Mouse (Mus musculus): ENCODE data around the gene Hs6st3.

The Hs6st3 gene

GRCm38 (mm10) chr14:119137906-119138785, at the start of gene Hs6st3:
Gene Hs6st3 (plus strand): TSS chr14:119138341.
- peak; percentile 3 for DNase-seq (ENCODE audit: low spot score)

GRCm38 (mm10) chr14:119098851-119099569, 39.1 kb upstream of the Hs6st3 start, which contains the start of gene Uggt2:
Gene Uggt2 (minus strand): TSS chr14:119099430.
- DNase-seq (ENCODE audit: low spot score): peak; percentile 75

DNA sequence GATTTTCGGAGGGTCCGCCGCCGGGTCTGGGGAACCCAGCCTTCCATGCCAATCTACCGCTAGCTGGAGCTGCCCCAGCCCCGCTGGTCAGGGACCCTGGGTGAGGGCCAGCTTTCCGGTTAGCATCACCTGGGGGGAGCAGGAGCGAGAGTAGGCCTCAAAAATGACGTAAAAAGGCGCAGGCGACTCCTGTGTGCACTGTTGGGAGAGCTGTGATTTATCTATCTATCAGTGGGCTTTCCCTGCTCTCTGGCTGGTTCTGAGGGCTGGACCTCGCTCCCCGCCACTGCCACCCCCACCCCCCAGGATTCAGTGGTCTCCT, 38.6 kb upstream of the Hs6st3 start:
- DNase-seq (ENCODE audit: low spot score): no peak

GRCm38 (mm10) chr14:119107591-119107990, 30.6 kb upstream of the Hs6st3 start:
- DNase-seq (ENCODE audit: low spot score): no peak

- no peak for DNase-seq (ENCODE audit: low spot score)
Measured at GRCm38 (mm10) chr14:119108776-119109301, 29.3 kb upstream of the Hs6st3 start.

DNA sequence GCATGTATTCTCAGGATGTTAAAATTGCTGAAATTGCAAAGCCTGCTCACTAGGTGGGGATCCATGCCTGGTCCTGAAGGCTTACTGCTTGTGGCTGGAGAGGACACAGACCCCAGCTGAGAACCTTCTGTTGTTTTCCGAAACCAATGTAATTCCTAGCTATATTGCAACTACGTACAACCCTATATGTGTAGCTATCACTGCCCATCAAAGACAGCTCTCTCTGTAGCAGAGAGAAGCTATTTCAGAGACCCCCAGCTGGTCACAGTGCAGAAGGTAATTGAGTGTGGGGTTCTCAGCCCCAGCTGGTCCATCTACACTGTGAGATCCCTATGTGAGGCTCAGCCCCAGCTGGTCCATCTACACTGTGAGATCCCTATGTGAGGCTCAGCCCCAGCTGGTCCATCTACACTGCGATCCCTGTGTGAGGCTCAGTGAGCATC, 28.3 kb upstream of the Hs6st3 start:
- DNase-seq (ENCODE audit: low spot score): no peak

DNA sequence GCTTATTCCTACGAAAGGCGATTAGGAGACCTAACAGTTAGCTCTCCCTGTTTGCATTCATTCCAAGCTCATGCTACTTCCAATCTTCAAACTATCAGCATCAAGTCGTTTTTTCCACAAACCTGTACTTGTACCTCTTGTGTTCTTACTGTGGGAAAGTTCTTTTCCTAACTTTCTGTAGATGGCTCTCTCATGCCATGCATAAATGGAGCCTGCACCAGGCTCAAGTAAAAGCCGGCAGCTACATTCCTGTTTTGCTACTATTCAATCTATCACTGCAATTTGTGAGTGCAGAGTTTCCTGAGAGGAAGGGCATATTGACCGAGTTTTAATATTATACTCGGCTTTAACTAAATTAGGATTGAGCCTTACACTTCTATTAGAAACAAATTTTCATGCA, 25.6 kb upstream of the Hs6st3 start:
- DNase-seq (ENCODE audit: low spot score): no peak

DNA sequence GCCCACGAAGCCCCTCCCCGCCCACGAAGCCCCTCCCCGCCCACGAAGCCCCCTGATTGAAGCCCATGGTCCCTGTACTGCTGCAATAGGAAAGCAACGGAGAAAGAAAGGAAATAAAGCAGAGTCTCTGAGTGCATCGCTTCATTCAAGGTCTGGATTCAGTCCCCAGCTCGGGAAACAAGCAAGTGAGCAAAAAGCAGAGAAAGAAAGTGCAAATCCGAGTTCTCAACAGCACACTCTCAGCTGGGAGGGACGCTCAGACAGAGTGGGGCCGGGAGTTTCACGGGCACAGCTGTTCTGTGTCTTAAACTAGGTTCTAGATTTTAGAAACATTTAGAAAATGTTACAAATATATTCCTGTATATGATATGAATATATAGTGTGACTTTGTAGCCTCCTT, 14.6 kb upstream of the Hs6st3 start:
- DNase-seq (ENCODE audit: low spot score): no peak

DNA sequence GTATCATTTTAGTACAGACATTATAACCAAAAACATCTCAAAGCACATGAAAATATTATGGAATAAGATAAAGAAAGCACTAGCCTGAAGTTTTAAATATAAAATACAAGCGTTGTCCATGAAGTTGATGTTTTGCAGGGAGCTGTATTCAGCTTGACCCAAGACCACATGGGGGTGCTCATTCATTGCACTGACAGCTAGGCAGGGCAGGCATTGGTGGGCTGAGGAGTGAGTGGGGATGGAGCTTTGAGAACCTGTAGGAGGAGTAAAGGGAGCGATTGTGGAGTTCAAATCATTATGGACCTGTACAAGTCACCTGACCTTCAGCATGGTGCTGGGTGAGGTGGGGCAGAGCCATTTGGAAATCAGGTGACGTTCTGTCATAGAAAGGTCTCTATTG, 14.1 kb upstream of the Hs6st3 start:
- DNase-seq (ENCODE audit: low spot score): no peak

DNA sequence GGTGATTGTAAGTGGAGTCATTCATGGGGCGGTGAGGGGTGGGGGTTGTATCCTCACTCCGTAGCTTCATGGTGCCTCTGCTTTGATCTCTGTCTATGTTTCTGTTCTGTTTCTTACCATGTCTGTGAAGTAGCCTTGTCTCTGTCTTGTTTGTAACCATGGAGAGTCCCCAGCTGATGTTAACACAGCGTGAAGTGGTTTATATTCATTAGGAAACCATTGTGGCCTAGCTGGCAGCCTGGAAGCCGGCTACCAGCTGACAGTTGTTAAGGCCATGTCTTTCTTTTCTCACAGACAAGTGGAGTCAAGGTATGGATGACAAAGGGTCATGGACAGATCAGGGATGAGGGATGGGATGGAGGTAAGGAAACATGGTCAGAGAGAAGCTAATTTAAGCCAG, 12.3 kb upstream of the Hs6st3 start:
- DNase-seq (ENCODE audit: low spot score): no peak

GRCm38 (mm10) chr14:119127330-119127729, 10.8 kb upstream of the Hs6st3 start:
- no peak for DNase-seq (ENCODE audit: low spot score)

DNA sequence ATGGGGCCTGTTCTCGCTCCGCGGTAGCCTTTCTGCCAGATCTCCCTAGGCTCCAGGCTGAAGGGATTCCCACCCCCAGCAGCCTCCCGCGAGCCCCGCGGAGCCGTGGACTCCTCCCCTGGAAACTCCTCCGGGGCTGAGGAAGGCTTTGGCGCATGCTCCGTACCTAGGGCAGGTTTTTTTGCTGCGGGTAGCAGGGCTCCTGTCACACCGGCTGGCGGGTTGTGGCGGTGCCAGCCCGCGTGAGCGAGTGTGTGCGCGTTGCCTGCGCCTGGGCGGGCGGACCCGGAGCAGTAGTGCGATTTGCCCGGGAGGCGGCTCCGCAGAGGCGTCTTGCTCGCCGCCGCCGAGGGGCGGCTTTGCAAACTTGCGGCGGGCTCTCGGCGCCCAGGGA, 632 bp upstream of the Hs6st3 start:
- peak; percentile 33 for DNase-seq (ENCODE audit: low spot score)

DNA sequence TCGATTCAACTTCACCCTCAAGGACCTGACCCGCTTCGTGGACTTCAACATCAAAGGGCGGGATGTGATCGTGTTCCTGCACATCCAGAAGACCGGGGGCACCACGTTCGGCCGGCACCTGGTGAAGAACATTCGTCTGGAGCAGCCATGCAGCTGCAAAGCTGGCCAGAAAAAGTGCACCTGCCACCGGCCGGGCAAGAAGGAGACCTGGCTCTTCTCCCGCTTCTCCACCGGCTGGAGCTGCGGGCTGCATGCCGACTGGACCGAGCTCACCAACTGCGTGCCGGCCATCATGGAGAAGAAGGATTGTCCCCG, 602 bp downstream of the Hs6st3 start:
- DNase-seq (ENCODE audit: low spot score): no peak

DNA sequence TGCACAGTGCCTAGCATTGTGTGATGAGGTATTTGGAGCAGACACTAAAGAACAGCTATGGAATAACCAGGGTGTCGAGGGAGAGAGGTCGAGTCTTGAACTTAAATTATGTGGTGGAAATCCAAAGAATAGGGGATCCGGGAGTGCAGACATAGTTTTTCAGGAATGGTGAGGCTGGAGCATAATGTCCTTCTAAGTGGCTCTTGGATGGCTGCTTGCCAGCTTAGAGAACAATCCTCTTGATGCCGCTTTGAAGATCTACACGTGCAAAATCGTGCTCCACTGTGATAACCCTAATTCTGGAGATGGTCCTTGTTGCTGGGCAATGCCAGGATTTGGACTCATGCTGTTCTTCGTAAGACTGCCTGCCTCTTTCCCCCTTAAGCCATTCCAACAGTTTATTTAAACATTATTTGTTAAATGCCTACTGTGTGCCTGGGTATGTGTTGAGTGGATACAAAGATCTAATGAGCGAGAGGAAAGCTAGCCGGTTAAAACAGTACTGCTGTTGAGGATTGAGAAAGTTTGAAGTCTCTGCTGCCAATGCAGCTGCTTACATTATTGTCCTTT, 1.3 kb downstream of the Hs6st3 start:
- no peak for DNase-seq (ENCODE audit: low spot score)

GRCm38 (mm10) chr14:119153088-119153487, 14.9 kb downstream of the Hs6st3 start:
- no peak for DNase-seq (ENCODE audit: low spot score)

DNA sequence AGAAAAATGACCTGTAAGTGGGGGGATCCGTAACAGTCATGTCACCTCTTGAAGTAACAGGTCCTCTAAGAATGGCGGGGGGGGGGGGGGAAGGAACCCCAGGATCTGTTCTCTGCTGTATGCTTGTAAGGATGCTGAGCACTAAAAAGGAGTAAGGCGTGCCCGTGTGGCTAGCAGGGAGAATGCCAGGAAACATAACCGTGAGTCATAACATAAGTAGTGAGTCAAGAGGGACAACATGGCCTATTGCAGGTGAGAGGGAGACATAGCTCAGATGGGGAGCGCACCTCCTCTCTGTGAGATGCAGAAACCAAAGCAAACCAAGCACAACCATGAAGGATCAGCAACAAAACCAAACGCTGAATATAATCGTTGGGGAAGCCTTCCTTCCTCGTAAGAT, 55.8 kb downstream of the Hs6st3 start:
- DNase-seq (ENCODE audit: low spot score): no peak

DNA sequence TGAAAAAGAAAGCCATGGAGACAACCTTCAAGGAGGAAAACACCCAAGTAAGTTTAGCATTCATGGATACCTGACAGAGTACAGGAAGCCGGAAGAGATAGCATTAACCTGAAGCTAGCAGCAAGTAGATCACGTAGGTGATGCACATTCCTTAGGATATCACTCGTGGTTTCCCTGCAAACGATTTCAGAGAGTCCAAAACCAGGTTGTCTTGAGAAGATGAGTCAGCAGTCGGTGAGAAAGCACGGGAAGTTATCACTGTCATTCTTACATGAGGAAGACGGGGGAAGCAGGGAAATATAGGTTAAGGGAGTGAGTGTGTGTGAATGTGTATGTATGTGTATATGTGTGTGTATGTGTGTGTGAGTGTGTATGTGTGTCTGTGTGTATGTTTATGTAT, 65.4 kb downstream of the Hs6st3 start:
- no peak for DNase-seq (ENCODE audit: low spot score)

- DNase-seq (ENCODE audit: low spot score): no peak
Measured at GRCm38 (mm10) chr14:119215576-119216309, 77.6 kb downstream of the Hs6st3 start.

DNA sequence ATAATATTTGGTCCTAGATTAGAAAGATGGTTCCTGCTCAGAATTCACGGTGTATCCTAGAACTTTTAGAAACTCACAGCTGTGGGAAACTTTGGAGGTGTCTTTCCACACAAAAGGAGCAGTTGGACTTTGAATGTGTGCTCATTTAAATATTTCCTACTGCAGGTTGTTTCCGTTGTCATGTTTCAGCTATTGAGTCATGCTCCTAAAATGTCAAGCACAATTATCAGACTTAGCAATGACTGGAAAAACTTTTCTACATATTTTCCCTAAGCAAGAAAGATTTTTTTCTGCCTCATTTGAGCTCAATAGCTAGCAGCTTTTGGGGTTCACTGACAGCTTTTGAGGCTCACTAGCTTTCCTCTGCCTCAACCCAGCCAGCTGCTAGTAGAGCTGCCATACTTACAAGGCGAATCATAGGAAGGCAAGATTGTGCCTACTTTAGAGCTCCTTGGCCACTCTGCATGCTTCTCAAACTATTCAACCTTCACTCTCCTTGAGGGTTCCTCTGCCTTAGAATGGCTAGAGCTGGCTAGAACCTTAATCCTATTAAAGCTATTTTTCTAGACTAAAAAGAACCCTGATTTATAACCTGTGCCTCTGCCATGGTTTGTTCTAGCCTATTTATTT, 89.7 kb downstream of the Hs6st3 start:
- no peak for DNase-seq (ENCODE audit: low spot score)

DNA sequence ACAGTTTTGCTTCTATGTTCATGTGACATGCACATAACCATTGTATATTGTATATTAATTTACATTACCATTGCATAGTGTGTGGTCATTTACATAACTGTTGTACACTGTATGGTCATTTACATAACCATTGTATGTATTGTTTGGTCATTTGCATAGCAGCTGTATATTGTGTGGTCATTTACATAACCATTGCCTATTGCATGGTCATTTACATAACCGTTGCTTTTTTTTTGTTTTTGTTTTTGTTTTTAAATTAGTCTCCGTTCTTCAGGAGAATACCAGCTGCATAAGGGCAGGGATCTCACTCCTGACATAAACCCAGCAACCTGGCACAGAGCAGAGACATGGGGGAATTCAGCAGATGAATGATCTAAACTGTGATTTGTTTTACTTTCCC, 95.5 kb downstream of the Hs6st3 start:
- DNase-seq (ENCODE audit: low spot score): no peak

DNA sequence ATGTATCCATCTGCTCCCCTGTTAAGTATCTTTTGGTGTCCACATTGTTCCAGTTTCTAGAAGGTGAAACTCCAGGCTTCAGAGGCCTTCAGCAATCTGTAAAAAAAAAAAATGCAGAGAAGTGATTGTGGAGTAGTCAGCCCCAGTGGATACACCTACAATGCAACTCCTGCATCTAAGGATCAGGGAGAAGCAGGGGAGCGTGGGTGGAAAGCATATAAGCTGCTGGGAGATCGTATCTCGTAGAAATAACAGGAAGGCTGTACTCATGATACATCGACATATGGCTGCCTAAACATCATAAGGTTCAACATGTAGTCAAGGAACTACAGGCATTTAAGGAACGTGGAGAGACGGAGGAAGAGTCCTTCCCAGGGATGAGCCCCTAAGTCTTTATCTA, 109.0 kb downstream of the Hs6st3 start:
- no peak for DNase-seq (ENCODE audit: low spot score)

All from ovary, postnatal 10 days (tissue).